In the genomic region with DNA sequence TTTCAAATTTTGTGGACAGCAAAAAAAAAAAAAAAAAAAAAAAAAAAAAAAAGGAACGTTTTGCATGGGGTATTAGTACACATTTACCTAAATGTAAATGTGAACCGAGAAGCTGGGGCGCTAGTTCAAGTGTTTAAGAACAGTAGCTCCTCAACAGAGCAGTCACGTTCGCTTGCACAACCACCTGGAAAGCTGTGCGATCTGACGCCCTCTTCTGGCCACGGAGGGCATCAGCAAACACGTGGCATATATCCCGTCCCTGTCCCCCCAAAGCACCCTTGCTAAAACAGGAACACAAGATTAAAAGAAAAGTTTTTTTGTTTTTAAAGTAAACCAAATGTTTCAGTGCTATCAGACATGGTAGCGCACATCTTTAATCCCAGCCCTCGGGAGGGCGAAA, we compare ENCODE assay signal across 8 mouse cellular contexts. TPM values are rescaled to one million over a fixed set of nuclear protein-coding genes. Genes with fewer than 3 reads are reported as not detected.
DNase-seq lines count a peak whose midpoint lies in the region; ATAC-seq lines count a peak whose summit lies in the region.

No protein-coding gene starts in this region.

- H3K9ac ChIP-seq in embryonic facial prominence, embryonic 13.5 days, result peak overlapping the region; percentile 90
- peak overlapping the region; percentile 93; the same call in 1 of the 2 replicates for H3K9ac ChIP-seq in hindbrain, embryonic 13.5 days
- H3K9ac ChIP-seq in liver, embryonic 15.5 days, result peak overlapping the region; percentile 82
- H3K9ac ChIP-seq in neural tube, embryonic 11.5 days (ENCODE audit: low read length), result no peak overlapping the region

- peaks cover 21% of the 10 kb centered on the region for H3K4me1 ChIP-seq in embryonic facial prominence, embryonic 13.5 days
- peaks cover 22% of the 10 kb centered on the region for H3K4me1 ChIP-seq in hindbrain, embryonic 13.5 days (replicated peaks)
- H3K4me1 ChIP-seq in liver, embryonic 15.5 days (replicated peaks), result peaks cover 45% of the 10 kb centered on the region
- no peaks in the 10 kb centered on the region for H3K4me1 ChIP-seq in neural tube, embryonic 11.5 days (ENCODE audit: control insufficient read depth, insufficient read depth, low read length)

- peaks cover 23% of the 10 kb centered on the region for H3K36me3 ChIP-seq in embryonic facial prominence, embryonic 13.5 days
- H3K36me3 ChIP-seq in hindbrain, embryonic 13.5 days, result peaks cover 22% of the 10 kb centered on the region
- peaks cover 31% of the 10 kb centered on the region for H3K36me3 ChIP-seq in liver, embryonic 15.5 days (replicated peaks)
- H3K36me3 ChIP-seq in neural tube, embryonic 11.5 days (ENCODE audit: control insufficient read depth, insufficient read depth, low read length), result peaks cover 6% of the 10 kb centered on the region; the same call in 1 of the 2 replicates

- ATAC-seq in embryonic facial prominence, embryonic 13.5 days (ENCODE audit: insufficient number of reproducible peaks, insufficient read depth, low FRiP score, low TSS enrichment, low read depth), result no peak
- ATAC-seq in hindbrain, embryonic 13.5 days (ENCODE audit: low FRiP score), result no peak
- no peak for ATAC-seq in liver, embryonic 15.5 days (ENCODE audit: insufficient read depth)
- ATAC-seq in neural tube, embryonic 11.5 days (ENCODE audit: insufficient read depth, low FRiP score, low TSS enrichment), result no peak

- H3K4me3 ChIP-seq in embryonic facial prominence, embryonic 13.5 days, result peak overlapping the region; percentile 98
- peak overlapping the region; percentile 82 for H3K4me3 ChIP-seq in hindbrain, embryonic 13.5 days
- peak overlapping the region; percentile 89 for H3K4me3 ChIP-seq in liver, embryonic 15.5 days (replicated peaks)
- peak overlapping the region; percentile 97 for H3K4me3 ChIP-seq in neural tube, embryonic 11.5 days (ENCODE audit: low read depth, low read length)

- H3K4me2 ChIP-seq in embryonic facial prominence, embryonic 13.5 days, result peak overlapping the region; percentile 71
- H3K4me2 ChIP-seq in hindbrain, embryonic 13.5 days, result peak overlapping the region; percentile 76
- peak overlapping the region; percentile 91 for H3K4me2 ChIP-seq in liver, embryonic 15.5 days
- peak overlapping the region; percentile 73 for H3K4me2 ChIP-seq in neural tube, embryonic 11.5 days (ENCODE audit: low read depth)

- H3K27me3 ChIP-seq in embryonic facial prominence, embryonic 13.5 days, result no peaks in the 10 kb centered on the region
- no peaks in the 10 kb centered on the region for H3K27me3 ChIP-seq in hindbrain, embryonic 13.5 days
- H3K27me3 ChIP-seq in liver, embryonic 15.5 days, result no peaks in the 10 kb centered on the region
- no peaks in the 10 kb centered on the region for H3K27me3 ChIP-seq in neural tube, embryonic 11.5 days (ENCODE audit: control insufficient read depth, insufficient read depth, low read length)

- 21% methylated on average over 13 of the region's 13 CpGs for WGBS in embryonic facial prominence, embryonic 13.5 days
- 25% methylated on average over 13 of the region's 13 CpGs for WGBS in hindbrain, embryonic 13.5 days
- WGBS in liver, embryonic 15.5 days (ENCODE audit: insufficient replicate concordance), result 18% methylated on average over 13 of the region's 13 CpGs
- 26% methylated on average over 13 of the region's 13 CpGs for WGBS in neural tube, embryonic 11.5 days

- H3K27ac ChIP-seq in embryonic facial prominence, embryonic 13.5 days, result peak overlapping the region; percentile 92; the same call in 1 of the 2 replicates
- peak overlapping the region; percentile 92; the same call in 1 of the 2 replicates for H3K27ac ChIP-seq in hindbrain, embryonic 13.5 days
- H3K27ac ChIP-seq in liver, embryonic 15.5 days (replicated peaks), result peak overlapping the region; percentile 93
- H3K27ac ChIP-seq in neural tube, embryonic 11.5 days (ENCODE audit: low read depth, low read length), result peak overlapping the region; percentile 84; the same call in 1 of the 2 replicates

- H3K9me3 ChIP-seq in embryonic facial prominence, embryonic 13.5 days, result no peaks in the 10 kb centered on the region
- no peaks in the 10 kb centered on the region for H3K9me3 ChIP-seq in hindbrain, embryonic 13.5 days
- no peaks in the 10 kb centered on the region for H3K9me3 ChIP-seq in liver, embryonic 15.5 days (replicated peaks)
- H3K9me3 ChIP-seq in neural tube, embryonic 11.5 days (ENCODE audit: control insufficient read depth, low read length), result no peaks in the 10 kb centered on the region

- DNase-seq in gastrocnemius, postnatal 10 days, result peak; percentile 39
- no peak for DNase-seq in gastrocnemius, adult 18-20 months (ENCODE audit: low spot score)
- DNase-seq in NIH3T3 (ENCODE audit: low read depth), result peak; percentile 65
- DNase-seq in neural tube, embryonic 11.5 days (ENCODE audit: low spot score), result peak; percentile 26
- peak; percentile 52 for DNase-seq in yolk sac, embryonic 10.5 days (ENCODE audit: low spot score)

RNA-seq across cellular contexts. Expression of a gene that starts 1.0 kb away (rescaled TPM):
- 10 to 100 TPM; 23.9 to 33.3 TPM for total RNA-seq in gastrocnemius, postnatal 10 days (2021)
- 10 to 100 TPM; 18.8 to 19.5 TPM for total RNA-seq in gastrocnemius, adult 18-20 months (2021)
- polyA plus RNA-seq in embryonic facial prominence, embryonic 13.5 days (2015; fragmentation: Nextera tagmentation; extraction: Ambion mirVana), result 101 and 107 TPM in 2 replicates
- polyA plus RNA-seq in hindbrain, embryonic 13.5 days (2015; fragmentation: Nextera tagmentation; extraction: Ambion mirVana), result 107 and 110 TPM in 2 replicates
- polyA plus RNA-seq in liver, embryonic 15.5 days (2015; fragmentation: Nextera tagmentation; extraction: Ambion mirVana), result 27.9 and 28.0 TPM in 2 replicates
- polyA plus RNA-seq in neural tube, embryonic 11.5 days (2014; fragmentation: Nextera tagmentation; extraction: Ambion mirVana), result 91.5 and 91.8 TPM in 2 replicates

RNA-seq across cellular contexts. Expression of a gene that starts 23.5 kb away (rescaled TPM):
- 10 to 100 TPM; 33.0 to 33.9 TPM for total RNA-seq in gastrocnemius, postnatal 10 days (2021)
- total RNA-seq in gastrocnemius, adult 18-20 months (2021), result 10 to 100 TPM; 23.2 to 25.4 TPM
- polyA plus RNA-seq in embryonic facial prominence, embryonic 13.5 days (2015; fragmentation: Nextera tagmentation; extraction: Ambion mirVana), result 114 and 129 TPM in 2 replicates
- 174 and 178 TPM in 2 replicates for polyA plus RNA-seq in hindbrain, embryonic 13.5 days (2015; fragmentation: Nextera tagmentation; extraction: Ambion mirVana)
- polyA plus RNA-seq in liver, embryonic 15.5 days (2015; fragmentation: Nextera tagmentation; extraction: Ambion mirVana), result 40.7 and 42.4 TPM in 2 replicates
- polyA plus RNA-seq in neural tube, embryonic 11.5 days (2014; fragmentation: Nextera tagmentation; extraction: Ambion mirVana), result 146 and 151 TPM in 2 replicates

RNA-seq across cellular contexts. Expression of a gene that starts 23.6 kb away (rescaled TPM):
- 100 to 1,000 TPM; 158 to 160 TPM for total RNA-seq in gastrocnemius, postnatal 10 days (2021)
- 100 to 1,000 TPM; 232 to 237 TPM for total RNA-seq in gastrocnemius, adult 18-20 months (2021)
- polyA plus RNA-seq in embryonic facial prominence, embryonic 13.5 days (2015; fragmentation: Nextera tagmentation; extraction: Ambion mirVana), result 233 and 253 TPM in 2 replicates
- polyA plus RNA-seq in hindbrain, embryonic 13.5 days (2015; fragmentation: Nextera tagmentation; extraction: Ambion mirVana), result 201 and 205 TPM in 2 replicates
- 110 and 114 TPM in 2 replicates for polyA plus RNA-seq in liver, embryonic 15.5 days (2015; fragmentation: Nextera tagmentation; extraction: Ambion mirVana)
- polyA plus RNA-seq in neural tube, embryonic 11.5 days (2014; fragmentation: Nextera tagmentation; extraction: Ambion mirVana), result 226 and 241 TPM in 2 replicates

RNA-seq across cellular contexts. Expression of a gene that starts 51.9 kb away (rescaled TPM):
- total RNA-seq in gastrocnemius, postnatal 10 days (2021), result not detected
- total RNA-seq in gastrocnemius, adult 18-20 months (2021), result not detected
- not detected in 2 replicates for polyA plus RNA-seq in embryonic facial prominence, embryonic 13.5 days (2015; fragmentation: Nextera tagmentation; extraction: Ambion mirVana)
- polyA plus RNA-seq in hindbrain, embryonic 13.5 days (2015; fragmentation: Nextera tagmentation; extraction: Ambion mirVana), result not detected in 2 replicates
- 0.82 and 0.96 TPM in 2 replicates for polyA plus RNA-seq in liver, embryonic 15.5 days (2015; fragmentation: Nextera tagmentation; extraction: Ambion mirVana)
- not detected in 2 replicates for polyA plus RNA-seq in neural tube, embryonic 11.5 days (2014; fragmentation: Nextera tagmentation; extraction: Ambion mirVana)
